Mouse (Mus musculus): ENCODE data around the gene Abcg1.

GRCm38 (mm10) chr17:31033251-31033650, 24.2 kb upstream of the Abcg1 start:
- TF ChIP-seq EP300 (IDR thresholded peaks at IDR 0.05; ENCODE audit: low read depth) (no peak), CTCF (IDR thresholded peaks at IDR 0.05; ENCODE audit: low read depth) (no peak)

Measured in heart, postnatal 0 days (tissue).